Mouse (Mus musculus): ENCODE results near the gene Agpat2.

Gene Agpat2

GRCm38 (mm10) chr2:26626081-26626480 lies 21.9 kb upstream of the Agpat2 start:
- DNase-seq (ENCODE audit: low read depth, low spot score) = no peak

GRCm38 (mm10) chr2:26625419-26625818 lies 21.2 kb upstream of the Agpat2 start:
- no peak for DNase-seq (ENCODE audit: low read depth, low spot score)

GRCm38 (mm10) chr2:26622984-26623383 lies 18.8 kb upstream of the Agpat2 start:
- DNase-seq (ENCODE audit: low read depth, low spot score) = peak; percentile 73

- DNase-seq (ENCODE audit: low read depth, low spot score) = no peak
Observed at GRCm38 (mm10) chr2:26621246-26621645, 17.0 kb upstream of the Agpat2 start.

GRCm38 (mm10) chr2:26617928-26618327 lies 13.7 kb upstream of the Agpat2 start:
- no peak for DNase-seq (ENCODE audit: low read depth, low spot score)

GRCm38 (mm10) chr2:26617331-26617730 lies 13.1 kb upstream of the Agpat2 start:
- no peak for DNase-seq (ENCODE audit: low read depth, low spot score)

- DNase-seq (ENCODE audit: low read depth, low spot score) = no peak
Observed at GRCm38 (mm10) chr2:26615459-26616124, 11.4 kb upstream of the Agpat2 start.

GRCm38 (mm10) chr2:26614903-26615302 lies 10.7 kb upstream of the Agpat2 start:
- no peak for DNase-seq (ENCODE audit: low read depth, low spot score)

- DNase-seq (ENCODE audit: low read depth, low spot score) = no peak
Observed at GRCm38 (mm10) chr2:26611896-26612295, 7.7 kb upstream of the Agpat2 start.

- no peak for DNase-seq (ENCODE audit: low read depth, low spot score)
Observed at GRCm38 (mm10) chr2:26611054-26611453, 6.8 kb upstream of the Agpat2 start.

- DNase-seq (ENCODE audit: low read depth, low spot score) = no peak
Observed at GRCm38 (mm10) chr2:26610526-26610925, 6.3 kb upstream of the Agpat2 start.

GRCm38 (mm10) chr2:26609261-26609661 lies 5.0 kb upstream of the Agpat2 start:
- DNase-seq (ENCODE audit: low read depth, low spot score) = no peak

GRCm38 (mm10) chr2:26608781-26609180 lies 4.6 kb upstream of the Agpat2 start:
- DNase-seq (ENCODE audit: low read depth, low spot score) = no peak

- no peak for DNase-seq (ENCODE audit: low read depth, low spot score)
Observed at GRCm38 (mm10) chr2:26607056-26607910, 3.1 kb upstream of the Agpat2 start.

GRCm38 (mm10) chr2:26606579-26606978 lies 2.4 kb upstream of the Agpat2 start:
- no peak for DNase-seq (ENCODE audit: low read depth, low spot score)

GRCm38 (mm10) chr2:26605331-26605730 lies 1.1 kb upstream of the Agpat2 start:
- no peak for DNase-seq (ENCODE audit: low read depth, low spot score)

GRCm38 (mm10) chr2:26603159-26603558 lies 1.1 kb downstream of the Agpat2 start:
- DNase-seq (ENCODE audit: low read depth, low spot score) = no peak

GRCm38 (mm10) chr2:26602631-26603030 lies 1.6 kb downstream of the Agpat2 start:
- DNase-seq (ENCODE audit: low read depth, low spot score) = no peak

GRCm38 (mm10) chr2:26601595-26601994 lies 2.6 kb downstream of the Agpat2 start:
- DNase-seq (ENCODE audit: low read depth, low spot score) = no peak

GRCm38 (mm10) chr2:26600664-26601063 lies 3.6 kb downstream of the Agpat2 start:
- no peak for DNase-seq (ENCODE audit: low read depth, low spot score)

- no peak for DNase-seq (ENCODE audit: low read depth, low spot score)
Observed at GRCm38 (mm10) chr2:26599965-26600364, 4.3 kb downstream of the Agpat2 start.

- DNase-seq (ENCODE audit: low read depth, low spot score) = no peak
Observed at GRCm38 (mm10) chr2:26598462-26598861, 5.8 kb downstream of the Agpat2 start.

- DNase-seq (ENCODE audit: low read depth, low spot score) = no peak
Observed at GRCm38 (mm10) chr2:26597810-26598209, 6.4 kb downstream of the Agpat2 start.

All from CD4-positive, CD25-positive, alpha-beta regulatory T cell, adult 2 months (primary cell).